Mouse (Mus musculus): ENCODE measurements around the gene Bach2. TPM values are rescaled to one million over a fixed set of nuclear protein-coding genes. Genes with fewer than 3 reads are reported as not detected.
A peak's percentile ranks its signal among the peaks of the same experiment; 100 is the strongest.

The Bach2 gene
- total and polyA plus RNA-seq, 2 experiments from 2014 or later = 2.1 to 2.4 TPM

DNA sequence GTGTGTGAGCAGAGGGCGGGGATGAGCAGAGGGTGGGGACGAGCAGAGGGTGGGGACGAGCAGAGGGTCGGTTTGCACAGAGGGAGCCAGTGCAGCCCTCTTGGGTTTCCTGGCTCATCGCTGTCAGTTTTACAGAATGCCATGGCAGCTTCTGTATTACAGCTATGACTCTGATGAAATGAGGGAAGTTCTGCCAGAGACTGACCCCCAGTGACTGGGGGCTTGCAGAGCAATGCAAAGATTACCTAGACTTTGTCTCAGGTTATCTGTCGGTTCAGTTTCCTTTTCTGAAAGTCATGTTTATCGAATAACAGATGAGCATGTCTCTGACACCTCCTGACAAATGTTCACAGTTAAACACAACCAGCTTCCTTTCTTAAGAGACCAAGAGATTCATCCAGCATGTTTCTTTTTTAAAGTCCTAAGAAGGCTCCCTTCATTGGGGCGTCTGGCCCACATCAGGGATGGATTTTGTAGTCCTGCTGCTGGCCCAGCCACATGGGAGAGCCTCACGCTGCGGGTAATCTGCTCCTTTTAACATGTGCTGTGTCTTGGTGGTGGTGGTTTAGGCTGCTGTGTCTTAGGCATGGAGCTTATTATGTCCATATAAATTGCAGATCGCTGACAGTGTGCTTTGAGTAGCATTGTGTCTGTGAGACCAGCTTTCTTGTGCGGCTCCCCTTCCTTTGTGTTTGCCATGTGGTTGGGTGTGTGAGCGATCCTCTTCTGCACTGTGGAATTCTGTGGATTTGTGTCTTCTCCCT lies 126.7 kb downstream of the Bach2 start:
- Histone ChIP-seq H3K9me3 (replicated peaks; ENCODE audit: control insufficient read depth, low read length) (no peaks in the 10 kb centered on the region), H3K4me3 (ENCODE audit: low read depth, low read length) (no peak overlapping the region), H3K27me3 (ENCODE audit: control insufficient read depth, insufficient read depth, low read length) (no peaks in the 10 kb centered on the region), H3K36me3 (replicated peaks; ENCODE audit: control insufficient read depth, insufficient read depth, low read length) (no peaks in the 10 kb centered on the region), H3K4me2 (ENCODE audit: low read depth, low read length) (no peak overlapping the region), H3K9ac (replicated peaks; ENCODE audit: low read depth, low read length) (no peak overlapping the region), H3K4me1 (ENCODE audit: control insufficient read depth, insufficient read depth) (peaks cover 16% of the 10 kb centered on the region), H3K27ac (ENCODE audit: low read depth) (peak overlapping the region; percentile 30; the same call in 1 of the 2 replicates)
- ATAC-seq (ENCODE audit: insufficient read depth, low read depth) (no peak), DNase-seq (ENCODE audit: low spot score) (no peak)
- WGBS = 45% methylated on average over 13 of the region's 13 CpGs
- TF ChIP-seq EP300 (IDR thresholded peaks at IDR 0.05; ENCODE audit: low read depth) (no peak), CTCF (IDR thresholded peaks at IDR 0.05; ENCODE audit: low read depth) (no peak)

DNA sequence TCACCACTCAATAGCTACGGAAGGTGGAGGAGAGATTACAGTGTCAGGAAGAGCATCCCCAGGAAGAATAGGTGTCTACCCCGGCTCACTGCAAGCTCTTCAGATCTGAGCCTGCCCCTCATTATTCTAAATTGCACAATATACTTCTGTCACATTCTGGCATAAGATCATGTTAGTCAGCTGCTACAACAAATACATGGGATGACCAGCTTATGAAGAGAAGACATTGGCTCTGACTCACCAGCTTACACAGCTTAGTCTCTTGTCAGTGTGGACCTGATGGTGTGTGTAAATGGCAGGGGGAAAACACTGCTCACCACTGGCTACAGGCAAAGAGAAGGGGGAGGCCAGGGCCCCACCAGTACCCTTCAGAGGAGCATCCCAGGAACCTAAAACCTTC lies 127.6 kb downstream of the Bach2 start:
- H3K36me3 ChIP-seq (replicated peaks; ENCODE audit: control insufficient read depth, insufficient read depth, low read length) = no peaks in the 10 kb centered on the region
- H3K4me1 ChIP-seq (ENCODE audit: control insufficient read depth, insufficient read depth) = peaks cover 16% of the 10 kb centered on the region
- H3K4me2 ChIP-seq (ENCODE audit: low read depth, low read length) = no peak overlapping the region
- WGBS = 71% methylated on average over 2 of the region's 2 CpGs
- no peak overlapping the region for H3K9ac ChIP-seq (replicated peaks; ENCODE audit: low read depth, low read length)
- H3K4me3 ChIP-seq (ENCODE audit: low read depth, low read length) = no peak overlapping the region
- H3K27me3 ChIP-seq (ENCODE audit: control insufficient read depth, insufficient read depth, low read length) = no peaks in the 10 kb centered on the region
- ATAC-seq (ENCODE audit: insufficient read depth, low read depth) (no peak), DNase-seq (ENCODE audit: low spot score) (no peak)
- H3K9me3 ChIP-seq (replicated peaks; ENCODE audit: control insufficient read depth, low read length) = no peaks in the 10 kb centered on the region
- TF ChIP-seq EP300 (IDR thresholded peaks at IDR 0.05; ENCODE audit: low read depth) (no peak), CTCF (IDR thresholded peaks at IDR 0.05; ENCODE audit: low read depth) (no peak)
- no peak overlapping the region for H3K27ac ChIP-seq (ENCODE audit: low read depth)

DNA sequence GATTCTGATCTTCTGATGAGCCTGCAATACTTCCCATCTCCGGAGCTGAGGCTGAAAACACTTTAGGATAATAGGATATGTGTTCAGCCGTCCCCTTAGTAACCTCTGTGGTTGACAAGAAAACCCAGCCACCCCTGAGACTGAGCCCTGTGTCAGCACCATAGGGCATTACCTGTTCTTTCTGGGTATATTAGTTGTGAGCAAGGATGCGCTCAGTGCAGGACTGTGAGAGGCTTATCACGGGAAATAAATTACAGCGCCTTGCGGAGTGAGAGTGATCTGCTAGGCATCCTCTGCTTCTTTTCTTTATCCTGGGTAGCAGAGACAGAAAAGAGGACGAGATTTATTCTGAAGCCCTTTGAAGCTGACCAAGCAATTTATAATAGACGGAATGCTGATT lies 129.7 kb downstream of the Bach2 start:
- H3K27ac ChIP-seq (ENCODE audit: low read depth) = no peak overlapping the region
- H3K4me3 ChIP-seq (ENCODE audit: low read depth, low read length) = no peak overlapping the region
- H3K4me1 ChIP-seq (ENCODE audit: control insufficient read depth, insufficient read depth) = peaks cover 19% of the 10 kb centered on the region
- no peak overlapping the region for H3K9ac ChIP-seq (replicated peaks; ENCODE audit: low read depth, low read length)
- TF ChIP-seq CTCF (IDR thresholded peaks at IDR 0.05; ENCODE audit: low read depth) (no peak), EP300 (IDR thresholded peaks at IDR 0.05; ENCODE audit: low read depth) (no peak)
- no peaks in the 10 kb centered on the region for H3K36me3 ChIP-seq (replicated peaks; ENCODE audit: control insufficient read depth, insufficient read depth, low read length)
- WGBS = 59% methylated on average over 8 of the region's 8 CpGs
- no peak for DNase-seq (ENCODE audit: low spot score)
- no peaks in the 10 kb centered on the region for H3K9me3 ChIP-seq (replicated peaks; ENCODE audit: control insufficient read depth, low read length)
- no peaks in the 10 kb centered on the region for H3K27me3 ChIP-seq (ENCODE audit: control insufficient read depth, insufficient read depth, low read length)
- ATAC-seq (ENCODE audit: insufficient read depth, low read depth) = no peak
- H3K4me2 ChIP-seq (ENCODE audit: low read depth, low read length) = no peak overlapping the region

DNA sequence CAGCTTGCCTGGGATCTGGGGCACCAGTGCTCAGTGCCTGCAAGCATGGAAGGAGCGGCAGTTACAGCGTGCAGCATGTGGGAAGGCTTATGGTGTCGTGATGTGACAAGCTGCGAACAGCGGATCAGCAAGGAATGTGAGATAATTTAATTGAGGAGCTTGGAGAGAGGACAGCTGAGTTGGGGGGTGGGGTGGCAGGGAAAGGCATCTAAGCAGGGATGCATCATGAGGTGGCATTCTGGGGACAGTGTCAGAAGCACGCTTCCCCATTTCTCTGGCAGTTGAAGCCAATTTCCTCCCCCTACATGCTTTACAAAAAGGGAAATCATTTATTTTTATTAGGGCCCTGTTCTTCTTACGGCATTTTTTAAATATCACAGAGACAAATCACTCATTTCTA lies 134.5 kb downstream of the Bach2 start:
- Histone ChIP-seq H3K27me3 (ENCODE audit: control insufficient read depth, insufficient read depth, low read length) (no peaks in the 10 kb centered on the region), H3K4me1 (ENCODE audit: control insufficient read depth, insufficient read depth) (peaks cover 25% of the 10 kb centered on the region), H3K9ac (replicated peaks; ENCODE audit: low read depth, low read length) (no peak overlapping the region), H3K27ac (ENCODE audit: low read depth) (no peak overlapping the region), H3K36me3 (replicated peaks; ENCODE audit: control insufficient read depth, insufficient read depth, low read length) (no peaks in the 10 kb centered on the region), H3K4me3 (ENCODE audit: low read depth, low read length) (no peak overlapping the region), H3K9me3 (replicated peaks; ENCODE audit: control insufficient read depth, low read length) (no peaks in the 10 kb centered on the region), H3K4me2 (ENCODE audit: low read depth, low read length) (peak overlapping the region; percentile 10; the same call in 1 of the 2 replicates)
- DNase-seq (ENCODE audit: low spot score) (no peak), ATAC-seq (ENCODE audit: insufficient read depth, low read depth) (peak; percentile 32; the same call in 1 of the 2 replicates)
- TF ChIP-seq EP300 (IDR thresholded peaks at IDR 0.05; ENCODE audit: low read depth) = no peak
- TF ChIP-seq CTCF (IDR thresholded peaks at IDR 0.05; ENCODE audit: low read depth) = no peak
- 18% methylated on average over 7 of the region's 7 CpGs for WGBS

DNA sequence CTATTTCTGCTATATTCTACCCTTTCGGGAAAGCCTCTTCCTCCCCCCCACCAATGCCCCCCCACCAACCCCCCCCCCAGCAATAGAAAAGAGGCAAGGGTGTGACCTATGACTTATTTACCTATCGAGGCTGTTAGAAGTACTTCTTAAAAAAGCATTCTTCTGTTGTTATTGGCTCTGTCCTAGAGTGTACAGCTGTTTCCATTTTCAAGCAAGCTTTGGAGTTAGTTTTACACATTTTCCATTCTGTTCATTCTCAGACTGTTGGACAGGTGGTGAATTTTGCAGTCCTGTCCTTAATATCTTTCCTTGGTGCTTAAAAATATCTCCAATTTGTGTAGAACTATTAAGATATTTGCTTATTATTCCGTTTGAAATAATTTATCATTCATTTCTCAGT lies 134.9 kb downstream of the Bach2 start:
- H3K27ac ChIP-seq (ENCODE audit: low read depth) = no peak overlapping the region
- no peak overlapping the region for H3K4me3 ChIP-seq (ENCODE audit: low read depth, low read length)
- peaks cover 25% of the 10 kb centered on the region for H3K4me1 ChIP-seq (ENCODE audit: control insufficient read depth, insufficient read depth)
- no peak for DNase-seq (ENCODE audit: low spot score)
- H3K27me3 ChIP-seq (ENCODE audit: control insufficient read depth, insufficient read depth, low read length) = no peaks in the 10 kb centered on the region
- H3K9ac ChIP-seq (replicated peaks; ENCODE audit: low read depth, low read length) = no peak overlapping the region
- no peak for TF ChIP-seq CTCF (IDR thresholded peaks at IDR 0.05; ENCODE audit: low read depth)
- no peak for TF ChIP-seq EP300 (IDR thresholded peaks at IDR 0.05; ENCODE audit: low read depth)
- WGBS = 58% methylated on average over 3 of the region's 3 CpGs
- H3K4me2 ChIP-seq (ENCODE audit: low read depth, low read length) = no peak overlapping the region
- H3K9me3 ChIP-seq (replicated peaks; ENCODE audit: control insufficient read depth, low read length) = no peaks in the 10 kb centered on the region
- H3K36me3 ChIP-seq (replicated peaks; ENCODE audit: control insufficient read depth, insufficient read depth, low read length) = no peaks in the 10 kb centered on the region
- ATAC-seq (ENCODE audit: insufficient read depth, low read depth) = no peak

Data from heart, postnatal 0 days (tissue).